Mouse (Mus musculus) spleen, adult 18-20 months (tissue): ENCODE results near the gene Shisa2.
"Not testable (repeated sequence)": the region's sequence is repeated elsewhere in the genome, so short reads cannot be mapped to it uniquely, and the experiment has no call there.

Experiments
- DNase-seq, 2 experiments: peaks; one replicate each; pipeline ENCODE4 v3.0.0; 2022; ENCODE audit warnings: mixed read lengths in 2 of 2

Gene Shisa2

GRCm38 (mm10) chr14:59625158-59625805, at the start of gene Shisa2:
Gene Shisa2, plus strand, starts transcription at chr14:59625308.
- peak; percentile 16 to 17 for DNase-seq

- no peak for DNase-seq
These were observed 48.7 kb upstream of the Shisa2 start for GRCm38 (mm10) chr14:59576385-59576784.

- peak in 1 of 2 experiments; percentile 34 for DNase-seq
These were observed 34.5 kb upstream of the Shisa2 start for GRCm38 (mm10) chr14:59590614-59591013.

- no peak for DNase-seq
These were observed 33.2 kb upstream of the Shisa2 start for GRCm38 (mm10) chr14:59591901-59592300.

- DNase-seq, result no peak
These were observed 32.5 kb upstream of the Shisa2 start for GRCm38 (mm10) chr14:59592593-59592992.

GRCm38 (mm10) chr14:59594988-59595387, 30.1 kb upstream of the Shisa2 start:
- DNase-seq, result no peak

- peak; percentile 89 to 97 for DNase-seq
These were observed 27.5 kb upstream of the Shisa2 start, which contains the start of gene Cdadc1 for GRCm38 (mm10) chr14:59597398-59598259. Gene Cdadc1, minus strand, starts transcription at chr14:59597959.

- no peak for DNase-seq
These were observed 26.9 kb upstream of the Shisa2 start for GRCm38 (mm10) chr14:59598260-59598627.

GRCm38 (mm10) chr14:59604002-59604645, 21.0 kb upstream of the Shisa2 start:
- DNase-seq, result peak in 1 of 2 experiments; percentile 22

- peak; percentile 29 to 76 for DNase-seq
These were observed 19.3 kb upstream of the Shisa2 start for GRCm38 (mm10) chr14:59605671-59606353.

- no peak for DNase-seq
These were observed 18.1 kb upstream of the Shisa2 start for GRCm38 (mm10) chr14:59607021-59607420.

GRCm38 (mm10) chr14:59612920-59613625, 12.0 kb upstream of the Shisa2 start:
- DNase-seq, result peak in 1 of 2 experiments; percentile 38

- DNase-seq, result not testable (repeated sequence)
These were observed 11.0 kb upstream of the Shisa2 start for GRCm38 (mm10) chr14:59614149-59614548.

- no peak for DNase-seq
These were observed 8.3 kb upstream of the Shisa2 start for GRCm38 (mm10) chr14:59616802-59617201.

GRCm38 (mm10) chr14:59624326-59624885, 702 bp upstream of the Shisa2 start:
- DNase-seq, result no peak

- no peak for DNase-seq
These were observed 777 bp downstream of the Shisa2 start for GRCm38 (mm10) chr14:59625806-59626364.

GRCm38 (mm10) chr14:59626711-59627110, 1.6 kb downstream of the Shisa2 start:
- DNase-seq, result no peak

GRCm38 (mm10) chr14:59627142-59627680, 2.1 kb downstream of the Shisa2 start:
- DNase-seq, result no peak

- DNase-seq, result no peak
These were observed 2.7 kb downstream of the Shisa2 start for GRCm38 (mm10) chr14:59627823-59628222.

- DNase-seq, result no peak
These were observed 4.2 kb downstream of the Shisa2 start for GRCm38 (mm10) chr14:59629308-59629707.

GRCm38 (mm10) chr14:59630096-59630495, 5.0 kb downstream of the Shisa2 start:
- DNase-seq, result no peak
